Mouse (Mus musculus): ENCODE results near the gene Hbb-bh2.
"Not testable (repeated sequence)": the region's sequence is repeated elsewhere in the genome, so short reads cannot be mapped to it uniquely, and the experiment has no call there.

DNA sequence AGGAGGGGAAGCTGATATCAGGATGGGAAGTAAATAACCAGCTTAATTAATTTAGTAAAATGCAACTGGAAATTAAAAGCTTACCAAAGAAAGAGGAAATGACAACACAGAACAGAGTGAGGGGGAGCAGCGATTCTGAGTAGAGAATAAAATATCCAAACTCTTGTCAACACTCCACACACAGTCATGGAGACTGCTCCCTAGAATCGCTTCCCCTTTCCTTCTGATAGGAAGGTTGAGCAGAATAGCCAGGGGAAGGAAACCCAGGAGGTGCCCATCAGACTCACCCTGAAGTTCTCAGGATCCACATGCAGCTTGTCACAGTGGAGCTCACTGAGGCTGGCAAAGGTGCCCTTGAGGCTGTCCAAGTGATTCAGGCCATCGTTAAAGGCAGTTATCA, 27.2 kb downstream of the Hbb-bh2 start:
- TF ChIP-seq EP300, CTCF (IDR thresholded peaks at IDR 0.05; ENCODE audit: low read depth): not testable (repeated sequence)
